Mouse (Mus musculus): Measurements from ENCODE around the gene Neurod6. TPM values are rescaled to one million over a fixed set of nuclear protein-coding genes. Genes with fewer than 3 reads are reported as not detected.

Gene Neurod6
- polyA plus RNA-seq, 1 experiment from 2014 or later: not detected

- no peaks in the 10 kb centered on the region for H3K36me3 ChIP-seq (ENCODE audit: control insufficient read depth, insufficient read depth, low read length)
- H3K4me2 ChIP-seq (ENCODE audit: low read depth, severe bottlenecking): no peak overlapping the region
- no peak overlapping the region for H3K27ac ChIP-seq (replicated peaks; ENCODE audit: low read depth, low read length)
- H3K27me3 ChIP-seq (ENCODE audit: control insufficient read depth, insufficient read depth, low read length): no peaks in the 10 kb centered on the region
- H3K4me1 ChIP-seq (ENCODE audit: control insufficient read depth, insufficient read depth, low read length): no peaks in the 10 kb centered on the region
- 70% methylated on average over 4 of the region's 4 CpGs for WGBS
- H3K4me3 ChIP-seq (ENCODE audit: low read depth, low read length): no peak overlapping the region
- no peak overlapping the region for H3K9ac ChIP-seq (ENCODE audit: low read length)
- H3K9me3 ChIP-seq (ENCODE audit: control insufficient read depth, low read length): no peaks in the 10 kb centered on the region
- no peak for ATAC-seq (ENCODE audit: insufficient number of reproducible peaks, low FRiP score, low TSS enrichment, low read depth)
- DNase-seq (ENCODE audit: low spot score): no peak
Observed at GRCm38 (mm10) chr6:55683506-55683905, 2.4 kb upstream of the Neurod6 start.

- Histone ChIP-seq H3K9me3 (ENCODE audit: control insufficient read depth, low read length) (no peaks in the 10 kb centered on the region), H3K27ac (replicated peaks; ENCODE audit: low read depth, low read length) (no peak overlapping the region), H3K27me3 (ENCODE audit: control insufficient read depth, insufficient read depth, low read length) (no peaks in the 10 kb centered on the region), H3K4me1 (ENCODE audit: control insufficient read depth, insufficient read depth, low read length) (no peaks in the 10 kb centered on the region), H3K9ac (ENCODE audit: low read length) (no peak overlapping the region), H3K36me3 (ENCODE audit: control insufficient read depth, insufficient read depth, low read length) (no peaks in the 10 kb centered on the region), H3K4me3 (ENCODE audit: low read depth, low read length) (no peak overlapping the region), H3K4me2 (ENCODE audit: low read depth, severe bottlenecking) (no peak overlapping the region)
- ATAC-seq (ENCODE audit: insufficient number of reproducible peaks, low FRiP score, low TSS enrichment, low read depth) (no peak), DNase-seq (ENCODE audit: low spot score) (no peak)
- 85% methylated on average over 7 of the region's 7 CpGs for WGBS
Observed at GRCm38 (mm10) chr6:55682886-55683285, 1.8 kb upstream of the Neurod6 start.

DNA sequence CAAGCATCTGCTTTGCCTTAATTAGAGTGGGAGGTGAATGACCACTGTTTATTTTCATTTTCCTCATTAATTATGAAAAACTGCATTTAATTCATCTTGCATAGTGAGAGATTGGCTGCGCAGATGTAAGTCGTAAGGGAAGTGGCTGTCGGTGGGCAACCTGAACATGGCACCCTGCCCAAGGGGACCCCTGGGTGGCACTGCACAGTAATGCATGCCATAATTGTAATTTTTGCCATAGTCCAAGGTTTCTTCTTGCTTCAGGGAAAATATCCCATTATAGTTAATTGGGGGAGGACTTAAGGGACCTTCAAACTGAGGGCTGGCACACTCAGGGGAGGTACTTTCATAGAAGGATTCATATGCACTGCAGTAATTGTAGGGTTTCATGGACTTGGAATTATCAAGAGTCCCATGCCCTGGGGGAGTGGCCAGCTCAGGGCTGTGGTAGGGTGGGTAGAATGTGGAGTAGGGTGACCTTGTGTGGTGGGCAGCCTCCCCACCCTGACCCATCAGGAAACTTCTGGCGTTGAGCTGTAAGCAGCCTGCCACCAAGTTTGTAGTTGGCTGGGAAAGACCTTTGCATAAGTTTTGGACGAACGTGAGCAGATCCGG, 2.4 kb downstream of the Neurod6 start:
- DNase-seq (ENCODE audit: low spot score) (no peak), ATAC-seq (ENCODE audit: insufficient number of reproducible peaks, low FRiP score, low TSS enrichment, low read depth) (no peak)
- H3K27me3 ChIP-seq (ENCODE audit: control insufficient read depth, insufficient read depth, low read length): 0 out of 2 replicates have a peak, but pooled peaks cover 10% of the 10 kb centered on the region
- H3K4me3 ChIP-seq (ENCODE audit: low read depth, low read length): no peak overlapping the region
- no peak overlapping the region for H3K9ac ChIP-seq (ENCODE audit: low read length)
- WGBS: 88% methylated on average over 7 of the region's 7 CpGs
- no peaks in the 10 kb centered on the region for H3K36me3 ChIP-seq (ENCODE audit: control insufficient read depth, insufficient read depth, low read length)
- no peaks in the 10 kb centered on the region for H3K4me1 ChIP-seq (ENCODE audit: control insufficient read depth, insufficient read depth, low read length)
- H3K9me3 ChIP-seq (ENCODE audit: control insufficient read depth, low read length): no peaks in the 10 kb centered on the region
- H3K4me2 ChIP-seq (ENCODE audit: low read depth, severe bottlenecking): no peak overlapping the region
- H3K27ac ChIP-seq (replicated peaks; ENCODE audit: low read depth, low read length): no peak overlapping the region

DNA sequence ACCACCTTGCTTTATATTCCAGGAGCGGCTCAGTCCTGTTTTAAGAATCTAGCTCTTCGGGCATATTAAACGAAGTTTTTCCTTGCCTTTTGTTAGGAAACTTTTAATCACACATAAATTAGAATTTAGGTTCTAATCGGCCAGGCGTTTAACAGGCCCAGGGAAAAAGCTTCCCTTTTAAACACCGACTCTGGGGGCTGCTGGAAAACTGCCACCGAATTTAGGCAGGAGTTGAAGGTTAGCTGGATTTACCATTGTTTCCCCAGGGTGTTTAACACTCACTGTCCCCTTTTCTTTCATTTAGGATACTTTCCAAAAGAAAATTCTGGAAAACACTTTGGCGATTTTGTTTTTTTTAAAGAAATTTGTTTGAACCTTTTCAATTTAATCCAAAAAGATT, 3.7 kb downstream of the Neurod6 start:
- H3K9ac ChIP-seq (ENCODE audit: low read length): no peak overlapping the region
- ATAC-seq (ENCODE audit: insufficient number of reproducible peaks, low FRiP score, low TSS enrichment, low read depth): no peak
- WGBS: 16% methylated on average over 8 of the region's 8 CpGs
- no peaks in the 10 kb centered on the region for H3K4me1 ChIP-seq (ENCODE audit: control insufficient read depth, insufficient read depth, low read length)
- no peaks in the 10 kb centered on the region for H3K9me3 ChIP-seq (ENCODE audit: control insufficient read depth, low read length)
- H3K27ac ChIP-seq (replicated peaks; ENCODE audit: low read depth, low read length): no peak overlapping the region
- H3K36me3 ChIP-seq (ENCODE audit: control insufficient read depth, insufficient read depth, low read length): no peaks in the 10 kb centered on the region
- no peak for DNase-seq (ENCODE audit: low spot score)
- peak overlapping the region; percentile 70 for H3K4me2 ChIP-seq (ENCODE audit: low read depth, severe bottlenecking)
- H3K4me3 ChIP-seq (ENCODE audit: low read depth, low read length): peak overlapping the region; percentile 23; the same call in 1 of the 2 replicates
- H3K27me3 ChIP-seq (ENCODE audit: control insufficient read depth, insufficient read depth, low read length): 0 out of 2 replicates have a peak, but pooled peaks cover 10% of the 10 kb centered on the region

DNA sequence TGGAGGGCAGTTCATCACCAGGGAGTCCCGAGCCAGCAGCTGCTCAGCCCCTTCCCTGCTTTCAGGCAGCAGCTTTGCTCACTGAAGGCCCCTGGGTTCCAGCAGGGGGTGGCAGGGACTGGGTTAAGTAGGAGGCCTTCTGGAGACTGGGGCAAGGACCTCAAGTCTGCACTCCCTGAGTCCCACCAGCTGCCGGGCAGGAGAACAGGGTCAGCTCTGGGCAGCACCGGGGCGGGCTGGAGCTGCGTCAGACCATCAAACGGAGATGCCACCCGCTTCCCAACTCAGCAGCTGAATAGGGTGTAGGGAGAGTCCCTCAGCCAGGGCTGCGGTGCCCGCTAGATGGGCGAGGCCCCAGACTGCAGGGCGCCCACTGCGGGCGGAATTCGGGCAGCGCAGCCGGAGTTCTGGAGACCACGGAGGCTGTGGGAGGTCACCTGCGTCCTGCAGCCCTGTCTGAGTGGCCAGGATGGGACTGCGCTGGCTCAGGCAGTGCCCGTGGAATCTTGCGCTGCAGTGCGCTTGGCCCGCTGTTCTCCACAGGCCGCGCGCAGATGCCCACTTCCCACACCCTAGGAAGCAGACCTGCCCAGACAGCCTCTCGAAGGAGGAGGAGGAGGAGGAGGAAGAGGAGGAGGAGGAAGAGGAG, 4.3 kb downstream of the Neurod6 start:
- Histone ChIP-seq H3K27me3 (ENCODE audit: control insufficient read depth, insufficient read depth, low read length) (0 out of 2 replicates have a peak, but pooled peaks cover 10% of the 10 kb centered on the region), H3K9me3 (ENCODE audit: control insufficient read depth, low read length) (no peaks in the 10 kb centered on the region), H3K4me2 (ENCODE audit: low read depth, severe bottlenecking) (peak overlapping the region; percentile 70), H3K4me1 (ENCODE audit: control insufficient read depth, insufficient read depth, low read length) (no peaks in the 10 kb centered on the region), H3K9ac (ENCODE audit: low read length) (peak overlapping the region; percentile 47), H3K36me3 (ENCODE audit: control insufficient read depth, insufficient read depth, low read length) (no peaks in the 10 kb centered on the region), H3K27ac (replicated peaks; ENCODE audit: low read depth, low read length) (no peak overlapping the region), H3K4me3 (ENCODE audit: low read depth, low read length) (peak overlapping the region; percentile 23; the same call in 1 of the 2 replicates)
- 3% methylated on average over 27 of the region's 27 CpGs for WGBS
- ATAC-seq (ENCODE audit: insufficient number of reproducible peaks, low FRiP score, low TSS enrichment, low read depth): peak; percentile 70; the same call in 1 of the 2 replicates
- DNase-seq (ENCODE audit: low spot score): peak; percentile 59

GRCm38 (mm10) chr6:55676141-55676662, 4.9 kb downstream of the Neurod6 start:
- ATAC-seq (ENCODE audit: insufficient number of reproducible peaks, low FRiP score, low TSS enrichment, low read depth): no peak

GRCm38 (mm10) chr6:55667801-55668200, 13.3 kb downstream of the Neurod6 start:
- no peaks in the 10 kb centered on the region for H3K9me3 ChIP-seq (ENCODE audit: control insufficient read depth, low read length)
- H3K4me2 ChIP-seq (ENCODE audit: low read depth, severe bottlenecking): no peak overlapping the region
- no peak overlapping the region for H3K9ac ChIP-seq (ENCODE audit: low read length)
- no peak overlapping the region for H3K4me3 ChIP-seq (ENCODE audit: low read depth, low read length)
- H3K4me1 ChIP-seq (ENCODE audit: control insufficient read depth, insufficient read depth, low read length): no peaks in the 10 kb centered on the region
- H3K36me3 ChIP-seq (ENCODE audit: control insufficient read depth, insufficient read depth, low read length): no peaks in the 10 kb centered on the region
- WGBS: 77% methylated on average over 3 of the region's 3 CpGs
- DNase-seq (ENCODE audit: low spot score): no peak
- no peak for ATAC-seq (ENCODE audit: insufficient number of reproducible peaks, low FRiP score, low TSS enrichment, low read depth)
- no peaks in the 10 kb centered on the region for H3K27me3 ChIP-seq (ENCODE audit: control insufficient read depth, insufficient read depth, low read length)
- no peak overlapping the region for H3K27ac ChIP-seq (replicated peaks; ENCODE audit: low read depth, low read length)

More at GRCm38 (mm10) chr6:55676141-55676662, 4.9 kb downstream of the Neurod6 start:
- no peak for DNase-seq (ENCODE audit: low spot score)
- Histone ChIP-seq H3K9ac (ENCODE audit: low read length) (no peak overlapping the region), H3K27ac (replicated peaks; ENCODE audit: low read depth, low read length) (no peak overlapping the region), H3K4me2 (ENCODE audit: low read depth, severe bottlenecking) (peak overlapping the region; percentile 70; the same call in 1 of the 2 replicates), H3K9me3 (ENCODE audit: control insufficient read depth, low read length) (no peaks in the 10 kb centered on the region), H3K36me3 (ENCODE audit: control insufficient read depth, insufficient read depth, low read length) (no peaks in the 10 kb centered on the region), H3K27me3 (ENCODE audit: control insufficient read depth, insufficient read depth, low read length) (0 out of 2 replicates have a peak, but pooled peaks cover 10% of the 10 kb centered on the region), H3K4me3 (ENCODE audit: low read depth, low read length) (no peak overlapping the region), H3K4me1 (ENCODE audit: control insufficient read depth, insufficient read depth, low read length) (no peaks in the 10 kb centered on the region)
- 63% methylated on average over 6 of the region's 6 CpGs for WGBS

- Histone ChIP-seq H3K4me3 (ENCODE audit: low read depth, low read length) (no peak overlapping the region), H3K9ac (ENCODE audit: low read length) (no peak overlapping the region), H3K4me2 (ENCODE audit: low read depth, severe bottlenecking) (no peak overlapping the region), H3K36me3 (ENCODE audit: control insufficient read depth, insufficient read depth, low read length) (no peaks in the 10 kb centered on the region), H3K9me3 (ENCODE audit: control insufficient read depth, low read length) (no peaks in the 10 kb centered on the region), H3K4me1 (ENCODE audit: control insufficient read depth, insufficient read depth, low read length) (no peaks in the 10 kb centered on the region), H3K27ac (replicated peaks; ENCODE audit: low read depth, low read length) (no peak overlapping the region), H3K27me3 (ENCODE audit: control insufficient read depth, insufficient read depth, low read length) (no peaks in the 10 kb centered on the region)
- 79% methylated on average over 5 of the region's 5 CpGs for WGBS
- no peak for ATAC-seq (ENCODE audit: insufficient number of reproducible peaks, low FRiP score, low TSS enrichment, low read depth)
- no peak for DNase-seq (ENCODE audit: low spot score)
Observed at GRCm38 (mm10) chr6:55661126-55661915, 19.7 kb downstream of the Neurod6 start.

Measured in limb, embryonic 11.5 days (tissue).